Mouse (Mus musculus) adrenal gland, adult 8-10 months (tissue): ENCODE measurements around the gene Cd300lb. TPM values are rescaled to one million over a fixed set of nuclear protein-coding genes. Genes with fewer than 3 reads are reported as not detected.

Experiments used
- DNase-seq: peaks from one replicate; pipeline ENCODE4 v3.0.0; 2022
- total RNA-seq, 4 experiments: library from RNA; stranded (reverse); gene quantifications; 2 replicates each; pipeline ENCODE4 v1.2.4; 2022

Cd300lb gene
- total RNA-seq, 4 experiments from 2014 or later = 1.3 to 3.1 (median 1.7) TPM

GRCm38 (mm10) chr11:114880589-114880988, 53.6 kb downstream of the Cd300lb start:
- DNase-seq = no peak

- DNase-seq = no peak
Measured at GRCm38 (mm10) chr11:114880185-114880584, 54.0 kb downstream of the Cd300lb start.

- DNase-seq = no peak
Measured at GRCm38 (mm10) chr11:114879666-114880065, 54.5 kb downstream of the Cd300lb start.

GRCm38 (mm10) chr11:114877145-114877544, 57.0 kb downstream of the Cd300lb start:
- peak; percentile 48 for DNase-seq

- DNase-seq = no peak
Measured at GRCm38 (mm10) chr11:114876621-114877020, 57.6 kb downstream of the Cd300lb start.

GRCm38 (mm10) chr11:114876176-114876575, 58.0 kb downstream of the Cd300lb start:
- no peak for DNase-seq

- DNase-seq = no peak
Measured at GRCm38 (mm10) chr11:114875301-114875801, 58.8 kb downstream of the Cd300lb start.

GRCm38 (mm10) chr11:114874226-114875145, 59.7 kb downstream of the Cd300lb start:
- DNase-seq = no peak

GRCm38 (mm10) chr11:114873022-114873817, 61.0 kb downstream of the Cd300lb start:
- no peak for DNase-seq

Other genes starting within 250 kb of the Cd300lb start
- under 1 TPM; 0.38 to 0.51 (median 0.42) TPM for gene Dnaic2, start 207.0 kb downstream of the Cd300lb start, total RNA-seq
- 1 to 10 TPM in 1 of 4 experiments, under 1 TPM in 3; 0.38 to 1.3 (median 0.76) TPM for gene Kif19a, start 169.0 kb downstream of the Cd300lb start, total RNA-seq
- not detected for gene Btbd17, start 138.4 kb downstream of the Cd300lb start, total RNA-seq
- gene Gpr142, start 135.5 kb downstream of the Cd300lb start, total RNA-seq = not detected
- 1 to 10 TPM; 4.3 to 7.7 (median 4.6) TPM for gene Gprc5c, start 83.2 kb downstream of the Cd300lb start, total RNA-seq
- 1 to 10 TPM; 1.1 to 3.9 (median 3.3) TPM for gene Cd300a, start 44.3 kb downstream of the Cd300lb start, total RNA-seq
- gene Cd300c, start 34.8 kb upstream of the Cd300lb start, total RNA-seq = not detected
- 1 to 10 TPM; 1.6 to 3.1 (median 2.1) TPM for gene Cd300ld, start 55.5 kb upstream of the Cd300lb start, total RNA-seq
- 10 to 100 TPM in 1 of 4 experiments, 1 to 10 TPM in 3; 3.7 to 11.4 (median 7.5) TPM for gene Cd300c2, start 67.5 kb upstream of the Cd300lb start, total RNA-seq
- gene Cd300ld2, start 81.8 kb upstream of the Cd300lb start, total RNA-seq = 1 to 10 TPM in 1 of 4 experiments, not detected in 3; 1.6 TPM
- not detected for gene Cd300ld4, start 92.6 kb upstream of the Cd300lb start, total RNA-seq
- gene Cd300ld5, start 103.4 kb upstream of the Cd300lb start, total RNA-seq = 10 to 100 TPM in 1 of 4 experiments, 1 to 10 TPM in 3; 3.2 to 11.2 (median 4.5) TPM
- gene Cd300ld3, start 114.0 kb upstream of the Cd300lb start, total RNA-seq = 10 to 100 TPM in 3 of 4 experiments, 1 to 10 TPM in 1; 9.5 to 18.1 (median 12.1) TPM
- gene Cd300e, start 127.8 kb upstream of the Cd300lb start, total RNA-seq = under 1 TPM; 0.62 to 0.91 (median 0.64) TPM
- gene Rab37, start 157.0 kb upstream of the Cd300lb start, total RNA-seq = 1 to 10 TPM in 3 of 4 experiments, under 1 TPM in 1; 0.58 to 1.8 (median 1.4) TPM
- 1 to 10 TPM in 3 of 4 experiments, under 1 TPM in 1; 0.95 to 1.9 (median 1.4) TPM for gene Cd300lf, start 199.6 kb upstream of the Cd300lb start, total RNA-seq
- gene Slc9a3r1, start 229.0 kb upstream of the Cd300lb start, total RNA-seq = 10 to 100 TPM; 21.0 to 25.6 (median 22.2) TPM